Mouse (Mus musculus) CH12.LX (cell line): ENCODE data around the gene Neu2. TPM values are rescaled to one million over a fixed set of nuclear protein-coding genes. Genes with fewer than 3 reads are reported as not detected.
A peak's percentile ranks its signal among the peaks of the same experiment; 100 is the strongest.

Experiments
- DNase-seq: peaks from one replicate; pipeline ENCODE4 v3.0.0-alpha.2; 2013; ENCODE audit errors: extremely low read depth
- H3K27ac ChIP-seq: 2 replicates; pipeline ENCODE4 v1.5.1; 2012; ENCODE audit warnings: low read depth, mild to moderate bottlenecking, control low read depth, moderate library complexity; ENCODE audit not compliant: insufficient read depth
- H3K27me3 ChIP-seq: replicated peaks from 2 replicates; pipeline ENCODE3; 2012; ENCODE audit warnings: inconsistent platforms
- H3K36me3 ChIP-seq, 2 experiments: replicated peaks in 1 of 2; 2 replicates each; pipeline versions ENCODE3 to v1.6.1; 2012; ENCODE audit warnings: inconsistent platforms in 1 of 2, low read length in 1 of 2, mild to moderate bottlenecking in 1 of 2, mixed read lengths in 1 of 2, moderate library complexity in 1 of 2; ENCODE audit not compliant: control insufficient read depth in 1 of 2, insufficient read depth in 1 of 2
- H3K4me1 ChIP-seq, 2 experiments: 2 replicates each; pipeline ENCODE4 v1.6.1; 2012; ENCODE audit warnings: inconsistent platforms in 1 of 2, moderate library complexity in 1 of 2; ENCODE audit not compliant: insufficient read depth in 2 of 2, control insufficient read depth in 1 of 2
- H3K4me2 ChIP-seq: 2 replicates; pipeline ENCODE4 v1.6.1; 2012; ENCODE audit warnings: low read depth, mild to moderate bottlenecking, control low read depth; ENCODE audit not compliant: poor library complexity, insufficient read depth, severe bottlenecking
- H3K4me3 ChIP-seq, 3 experiments: fragments of 150-350 bp in 1 of 3; sonication (generic) in 1 of 3; replicated peaks in 1 of 3; 2 replicates each; pipeline versions ENCODE3 to v1.5.1; 2011 to 2012; ENCODE audit warnings: low read depth in 2 of 3, low read length in 2 of 3, mild to moderate bottlenecking in 2 of 3, moderate library complexity in 2 of 3, control low read depth in 1 of 3, improper control_type of control experiment in 1 of 3, inconsistent platforms in 1 of 3, mixed read lengths in 1 of 3; ENCODE audit not compliant: poor library complexity in 1 of 3
- H3K79me2 ChIP-seq: replicated peaks from 2 replicates; pipeline ENCODE4 v1.6.1; 2012; ENCODE audit warnings: mild to moderate bottlenecking, moderate library complexity; ENCODE audit not compliant: control insufficient read depth, poor library complexity, insufficient read depth, severe bottlenecking; ENCODE audit errors: extremely low read depth
- H3K9ac ChIP-seq: 2 replicates; pipeline ENCODE4 v1.6.1; 2012; ENCODE audit warnings: low read depth, mild to moderate bottlenecking, control low read depth, moderate library complexity; ENCODE audit not compliant: insufficient read depth
- H3K9me3 ChIP-seq: replicated peaks from 2 replicates; pipeline ENCODE3; 2012; ENCODE audit warnings: low read length, inconsistent platforms, mixed read lengths
- CTCF ChIP-seq, 2 experiments: IDR thresholded peaks in 1 of 2; conservative IDR thresholded peaks in 1 of 2; 2 replicates each; pipeline ENCODE4 v1.5.1; 2011 to 2012; ENCODE audit warnings: low read depth in 2 of 2, low read length in 2 of 2, improper control_type of control experiment in 1 of 2, inconsistent platforms in 1 of 2, mild to moderate bottlenecking in 1 of 2, moderate library complexity in 1 of 2
- ELF1 ChIP-seq: IDR thresholded peaks from 2 replicates; pipeline ENCODE4 v1.6.1; 2014; ENCODE audit warnings: low read depth, mild to moderate bottlenecking, inconsistent platforms, low read length, improper control_type of control experiment
- EP300 ChIP-seq: IDR thresholded peaks from 2 replicates; pipeline ENCODE4 v1.6.1; 2011; ENCODE audit warnings: low read length, improper control_type of control experiment
- GABPA ChIP-seq: IDR thresholded peaks from 2 replicates; pipeline ENCODE4 v1.6.1; 2012; ENCODE audit warnings: low read depth, low read length, improper control_type of control experiment, inconsistent platforms; ENCODE audit not compliant: insufficient replicate concordance
- HCFC1 ChIP-seq: IDR thresholded peaks from 2 replicates; pipeline ENCODE4 v1.6.1; 2012; ENCODE audit warnings: low read depth, mild to moderate bottlenecking, inconsistent platforms, low read length, improper control_type of control experiment
- JUN ChIP-seq: IDR thresholded peaks from 2 replicates; pipeline ENCODE4 v1.6.1; 2011; ENCODE audit warnings: low read depth, mild to moderate bottlenecking, low read length, improper control_type of control experiment, moderate library complexity; ENCODE audit not compliant: insufficient read depth
- JUND ChIP-seq: conservative IDR thresholded peaks from 2 replicates; pipeline ENCODE4 v1.6.1; 2011; ENCODE audit warnings: low read depth, low read length, improper control_type of control experiment
- MAX ChIP-seq: IDR thresholded peaks from 2 replicates; pipeline ENCODE4 v1.6.1; 2011; ENCODE audit warnings: low read length, improper control_type of control experiment
- MXI1 ChIP-seq: IDR thresholded peaks from 2 replicates; pipeline ENCODE4 v1.6.1; 2011; ENCODE audit warnings: mild to moderate bottlenecking, low read depth, low read length, improper control_type of control experiment
- MYC ChIP-seq: IDR thresholded peaks from 2 replicates; pipeline ENCODE4 v1.6.1; 2011; ENCODE audit warnings: low read depth, mild to moderate bottlenecking, improper control_type of control experiment, low read length
- NRF1 ChIP-seq: IDR thresholded peaks from 2 replicates; pipeline ENCODE4 v1.6.1; 2014; ENCODE audit warnings: low read depth, mild to moderate bottlenecking, inconsistent platforms, low read length, improper control_type of control experiment, moderate library complexity
- PAX5 ChIP-seq: IDR thresholded peaks from 2 replicates; pipeline ENCODE4 v1.6.1; 2012; ENCODE audit warnings: low read length, inconsistent platforms, mixed read lengths
- POLR2A ChIP-seq: IDR thresholded peaks from 2 replicates; pipeline ENCODE4 v1.6.1; 2011; ENCODE audit warnings: low read depth, mild to moderate bottlenecking, improper control_type of control experiment, low read length
- POLR2AphosphoS2 ChIP-seq: IDR thresholded peaks from 2 replicates; pipeline ENCODE4 v1.6.1; 2011; ENCODE audit warnings: low read depth, low read length, improper control_type of control experiment
- SIN3A ChIP-seq: IDR thresholded peaks from 2 replicates; pipeline ENCODE4 v1.6.1; 2012; ENCODE audit warnings: low read length, improper control_type of control experiment, inconsistent platforms
- SMC3 ChIP-seq: IDR thresholded peaks from 2 replicates; pipeline ENCODE4 v1.6.1; 2011; ENCODE audit warnings: low read depth, low read length, improper control_type of control experiment
- TBP ChIP-seq: conservative IDR thresholded peaks from 2 replicates; pipeline ENCODE4 v1.6.1; 2011; ENCODE audit warnings: low read depth, low read length, improper control_type of control experiment
- UBTF ChIP-seq: IDR thresholded peaks from 2 replicates; pipeline ENCODE4 v1.6.1; 2012; ENCODE audit warnings: low read depth, mild to moderate bottlenecking, inconsistent platforms, low read length, improper control_type of control experiment, moderate library complexity
- USF1 ChIP-seq: IDR thresholded peaks from 2 replicates; pipeline ENCODE4 v1.6.1; 2014; ENCODE audit warnings: low read depth, mild to moderate bottlenecking, inconsistent platforms, low read length, improper control_type of control experiment
- ZNF384 ChIP-seq: IDR thresholded peaks from 2 replicates; pipeline ENCODE4 v1.6.1; 2012; ENCODE audit warnings: low read depth, low read length, improper control_type of control experiment, inconsistent platforms
- dilution Hi-C: fragments of 300-500 bp; cut with MboI; formaldehyde crosslinking; loops from 2 replicates; pipeline ENCODE4 v1.14.3; 2020; ENCODE audit warnings: low sequenced_read_pairs; ENCODE audit not compliant: extremely low pct_unique_long_range_greater_than_20kb, extremely low pct_ligation_motif_present
- in situ Hi-C: fragments of 300-500 bp; cut with MboI; formaldehyde crosslinking; loops from 3 replicates; pipeline ENCODE4 v1.14.3; 2019; ENCODE audit warnings: low sequenced_read_pairs, low pct_ligation_motif_present, low pct_unique_long_range_greater_than_20kb, mixed read lengths
- polyA plus RNA-seq: library from polyadenylated mRNA; unstranded; fragments of >175 nt; gene quantifications from 2 replicates; pipeline ENCODE4 v1.2.1, GENCODE M21; 2012; ENCODE audit warnings: low read depth; ENCODE audit not compliant: insufficient read length
- total RNA-seq, 2 experiments: library from RNA; depleted of rRNA; stranded (reverse); fragments of 300-350 nt in 1 of 2; fragments of >200 nt in 1 of 2; gene quantifications; 2 replicates each; pipeline ENCODE4 v1.2.3; 2012 to 2014

The Neu2 gene
- total and polyA plus RNA-seq, 3 experiments = not detected

DNA sequence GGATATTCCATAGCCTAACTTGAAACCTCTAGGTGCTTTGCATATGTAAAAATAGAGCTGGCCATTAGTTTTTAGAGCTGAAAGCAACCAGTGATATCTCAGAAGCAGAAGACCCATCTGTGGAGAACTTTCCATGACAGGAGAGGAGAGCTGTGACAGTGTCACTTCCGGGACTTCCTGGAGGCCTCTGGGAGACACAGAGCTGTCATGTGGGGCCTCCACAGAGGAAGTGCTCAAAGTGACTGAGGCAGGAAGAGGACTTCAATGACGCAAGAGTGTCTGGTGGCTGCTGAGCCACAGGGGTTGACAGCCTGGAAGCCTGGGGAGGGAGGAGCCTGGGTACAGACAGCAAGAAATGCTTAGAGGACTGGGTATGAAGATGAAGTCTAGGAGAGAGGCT, 116.7 kb downstream of the Neu2 start (continued):
- TF ChIP-seq MYC (peak; percentile 71; the same call in 1 of the 2 replicates), SIN3A (peak; percentile 98), MXI1 (peak; percentile 89), TBP (no peak), CTCF (conservative IDR thresholded peaks at IDR 0.05 in 1 of 2, IDR thresholded peaks at IDR 0.05 in 1 of 2; ENCODE audit: low read depth in 2 of 2, low read length in 2 of 2) (no peak), USF1 (peak; percentile 77), GABPA (peak; percentile 29; the same call in 1 of the 2 replicates), NRF1 (0 out of 2 replicates have a peak, but pooled peaks have one; percentile 27), JUND (no peak; the same call in 1 of the 2 replicates), EP300 (peak; percentile 77), ELF1 (peak; percentile 95), HCFC1 (peak; percentile 77)

DNA sequence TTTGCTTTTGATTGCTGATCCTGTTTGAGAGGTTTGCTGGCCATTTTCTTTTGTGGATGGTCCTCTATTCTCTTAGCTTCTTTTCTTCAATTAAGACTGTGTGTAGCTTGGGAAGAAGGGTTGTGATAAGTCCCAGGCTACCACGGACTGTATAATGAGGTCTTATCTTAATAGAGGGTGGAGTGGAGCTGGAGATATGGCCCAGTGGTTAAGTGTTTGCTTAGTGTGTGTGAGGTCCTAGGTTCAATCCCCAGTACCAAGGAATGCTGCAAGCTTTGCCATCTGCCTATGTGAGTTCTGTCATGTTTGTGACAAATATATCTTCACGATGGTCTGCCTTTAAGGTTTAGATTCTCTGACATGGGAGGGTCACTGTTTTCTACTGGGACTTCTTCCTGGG, 118.4 kb downstream of the Neu2 start:
- in situ Hi-C loops = no loop called here
- Histone ChIP-seq H3K27ac (no peak overlapping the region), H3K4me1 (peaks cover 45 to 95% of the 10 kb centered on the region in 2 experiments), H3K9me3 (no peaks in the 10 kb centered on the region), H3K9ac (no peak overlapping the region), H3K27me3 (no peaks in the 10 kb centered on the region), H3K79me2 (peaks cover 86% of the 10 kb centered on the region), H3K36me3 (peaks cover 16 to 71% of the 10 kb centered on the region in 2 experiments), H3K4me3 (no peak overlapping the region), H3K4me2 (no peak overlapping the region; the same call in 1 of the 2 replicates)
- TF ChIP-seq EP300 (no peak), MXI1 (no peak), NRF1 (no peak), JUN (no peak), PAX5 (no peak), POLR2AphosphoS2 (no peak), ZNF384 (no peak), HCFC1 (no peak), POLR2A (no peak), MAX (no peak), UBTF (no peak)
- no peak for DNase-seq
- dilution Hi-C loops = no loop called here

DNA sequence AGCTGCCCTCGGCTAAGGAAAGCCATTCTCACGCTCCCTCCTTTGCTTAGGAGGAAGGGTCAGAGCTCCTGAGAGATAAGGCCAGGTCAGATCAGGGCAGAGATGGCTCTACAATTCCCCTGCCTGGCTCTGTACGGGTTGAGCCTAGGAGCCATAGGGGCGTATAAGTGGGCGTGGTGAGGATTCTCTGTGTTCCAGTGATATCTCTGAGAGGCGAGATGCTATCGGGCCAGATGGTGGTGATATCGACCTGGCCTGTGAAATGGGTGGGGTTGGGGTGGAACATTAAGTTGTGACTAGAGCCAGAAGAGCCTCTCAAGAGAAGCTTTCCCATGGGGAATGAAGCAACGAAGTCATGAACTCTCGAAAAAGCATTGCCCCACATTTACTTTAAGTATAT, 121.9 kb downstream of the Neu2 start:
- Histone ChIP-seq H3K9ac (peak overlapping the region; percentile 50), H3K36me3 (peaks cover 30 to 81% of the 10 kb centered on the region in 2 experiments)
- DNase-seq = peak; percentile 65
- dilution Hi-C loops = no loop called here
- TF ChIP-seq MAX (no peak), SMC3 (peak; percentile 8; the same call in 1 of the 2 replicates)
- TF ChIP-seq, all 38 proteins: peak for 1
- Histone ChIP-seq H3K4me1 (peaks cover 49 to 92% of the 10 kb centered on the region in 2 experiments), H3K4me2 (peak overlapping the region; percentile 27; the same call in 1 of the 2 replicates), H3K27me3 (no peaks in the 10 kb centered on the region), H3K4me3 (peak overlapping the region in 1 of 3 experiments; percentile 3), H3K27ac (peak overlapping the region; percentile 67), H3K79me2 (peaks cover 74% of the 10 kb centered on the region), H3K9me3 (no peaks in the 10 kb centered on the region)
- in situ Hi-C loops = no loop called here
